Mouse (Mus musculus) heart, embryonic 10.5 days (tissue): Measurements from ENCODE around the gene Gtf2h4. TPM values are rescaled to one million over a fixed set of nuclear protein-coding genes. Genes with fewer than 3 reads are reported as not detected.

Source experiments
- DNase-seq: peaks from one replicate; pipeline ENCODE4 v3.0.0-alpha.2; 2017; ENCODE audit warnings: low spot score
- H3K27ac ChIP-seq: fragments of 300-500 bp; sonication (generic); 2 replicates; pipeline ENCODE4 v1.5.1; 2016; ENCODE audit warnings: mild to moderate bottlenecking
- H3K27me3 ChIP-seq: fragments of 300-500 bp; sonication (generic); 2 replicates; pipeline ENCODE4 v1.6.1; 2016; ENCODE audit warnings: mild to moderate bottlenecking; ENCODE audit not compliant: poor library complexity, insufficient read depth, severe bottlenecking
- H3K36me3 ChIP-seq: fragments of 300-500 bp; sonication (generic); 2 replicates; pipeline ENCODE4 v1.6.1; 2016; ENCODE audit warnings: mild to moderate bottlenecking, moderate library complexity
- H3K4me1 ChIP-seq: fragments of 300-500 bp; sonication (generic); 2 replicates; pipeline ENCODE4 v1.6.1; 2016; ENCODE audit warnings: mild to moderate bottlenecking
- H3K4me3 ChIP-seq: fragments of 300-500 bp; sonication (generic); 2 replicates; pipeline ENCODE4 v1.5.1; 2016; ENCODE audit warnings: mild to moderate bottlenecking, moderate library complexity
- H3K9me3 ChIP-seq: fragments of 300-500 bp; sonication (generic); 2 replicates; pipeline ENCODE4 v1.6.1; 2016; ENCODE audit warnings: mild to moderate bottlenecking, moderate library complexity
- WGBS: fragments of 180-500 bp; shearing (Covaris S2); methylation state at CpG from one replicate; pipeline ENCODE4 v1.1.7; 2016; 5-methylcytosine and 5-hydroxymethylcytosine counted together
- polyA plus RNA-seq: library from polyadenylated mRNA; unstranded; fragments of >200 nt; fragmentation: Nextera tagmentation; extraction: Ambion mirVana; gene quantifications from 2 replicates; pipeline ENCODE4 v1.2.1, GENCODE M21; 2016

Gene Gtf2h4
- polyA plus RNA-seq, 1 experiment from 2014 or later: 43.5 TPM

GRCm38 (mm10) chr17:35692368-35692767 is 18.8 kb upstream of the Gtf2h4 start:
- no peak for DNase-seq
- Histone ChIP-seq H3K4me3 (no peak overlapping the region), H3K36me3 (peaks cover 78% of the 10 kb centered on the region), H3K27ac (no peak overlapping the region), H3K27me3 (0 out of 2 replicates have a peak, but pooled peaks cover 4% of the 10 kb centered on the region), H3K4me1 (peaks cover 11% of the 10 kb centered on the region), H3K9me3 (no peaks in the 10 kb centered on the region; the same call in 1 of the 2 replicates)
- 82% methylated on average over 4 of the region's 4 CpGs for WGBS

- DNase-seq: no peak
- Histone ChIP-seq H3K36me3 (peaks cover 84% of the 10 kb centered on the region), H3K9me3 (no peaks in the 10 kb centered on the region; the same call in 1 of the 2 replicates), H3K4me3 (no peak overlapping the region), H3K4me1 (peaks cover 6% of the 10 kb centered on the region), H3K27ac (no peak overlapping the region), H3K27me3 (no peaks in the 10 kb centered on the region)
- 65% methylated on average over 4 of the region's 4 CpGs for WGBS
Measured at GRCm38 (mm10) chr17:35691811-35692210, 18.3 kb upstream of the Gtf2h4 start.

- H3K27me3 ChIP-seq: no peaks in the 10 kb centered on the region
- no peak overlapping the region for H3K4me3 ChIP-seq
- H3K27ac ChIP-seq: no peak overlapping the region
- H3K4me1 ChIP-seq: 0 out of 2 replicates have a peak, but pooled peaks cover 5% of the 10 kb centered on the region
- H3K9me3 ChIP-seq: no peaks in the 10 kb centered on the region
- WGBS: 89% methylated on average over 18 of the region's 18 CpGs
- DNase-seq: no peak
- peaks cover 90% of the 10 kb centered on the region for H3K36me3 ChIP-seq
Measured at GRCm38 (mm10) chr17:35689936-35690645, 16.6 kb upstream of the Gtf2h4 start.

GRCm38 (mm10) chr17:35688347-35689175 is 15.0 kb upstream of the Gtf2h4 start:
- Histone ChIP-seq H3K27ac (no peak overlapping the region), H3K4me3 (no peak overlapping the region), H3K4me1 (0 out of 2 replicates have a peak, but pooled peaks cover 5% of the 10 kb centered on the region), H3K9me3 (no peaks in the 10 kb centered on the region), H3K27me3 (no peaks in the 10 kb centered on the region), H3K36me3 (peaks cover 100% of the 10 kb centered on the region)
- no peak for DNase-seq
- WGBS: 80% methylated on average over 25 of the region's 25 CpGs

GRCm38 (mm10) chr17:35685061-35685460 is 11.5 kb upstream of the Gtf2h4 start:
- WGBS: 73% methylated on average over 9 of the region's 9 CpGs

GRCm38 (mm10) chr17:35681986-35682385 is 8.4 kb upstream of the Gtf2h4 start:
- no peak for DNase-seq
- Histone ChIP-seq H3K27ac (no peak overlapping the region), H3K27me3 (no peaks in the 10 kb centered on the region), H3K4me3 (no peak overlapping the region), H3K36me3 (peaks cover 60% of the 10 kb centered on the region), H3K9me3 (no peaks in the 10 kb centered on the region), H3K4me1 (no peaks in the 10 kb centered on the region)
- WGBS: 78% methylated on average over 13 of the region's 13 CpGs

More at GRCm38 (mm10) chr17:35685061-35685460, 11.5 kb upstream of the Gtf2h4 start:
- H3K27me3 ChIP-seq: no peaks in the 10 kb centered on the region
- H3K27ac ChIP-seq: no peak overlapping the region
- no peaks in the 10 kb centered on the region for H3K9me3 ChIP-seq
- no peaks in the 10 kb centered on the region for H3K4me1 ChIP-seq
- DNase-seq: no peak
- peaks cover 91% of the 10 kb centered on the region for H3K36me3 ChIP-seq
- H3K4me3 ChIP-seq: no peak overlapping the region

GRCm38 (mm10) chr17:35680591-35680990 is 7.1 kb upstream of the Gtf2h4 start:
- H3K36me3 ChIP-seq: peaks cover 46% of the 10 kb centered on the region
- H3K4me1 ChIP-seq: no peaks in the 10 kb centered on the region
- no peak overlapping the region for H3K27ac ChIP-seq
- DNase-seq: no peak
- 48% methylated on average over 6 of the region's 6 CpGs for WGBS
- H3K9me3 ChIP-seq: no peaks in the 10 kb centered on the region
- no peaks in the 10 kb centered on the region for H3K27me3 ChIP-seq
- H3K4me3 ChIP-seq: no peak overlapping the region

GRCm38 (mm10) chr17:35672527-35672926 is 1.0 kb downstream of the Gtf2h4 start:
- Histone ChIP-seq H3K4me1 (peaks cover 11% of the 10 kb centered on the region), H3K9me3 (no peaks in the 10 kb centered on the region), H3K36me3 (peaks cover 26% of the 10 kb centered on the region), H3K4me3 (peak overlapping the region; percentile 89), H3K27me3 (no peaks in the 10 kb centered on the region), H3K27ac (no peak overlapping the region)
- 92% methylated on average over 6 of the region's 6 CpGs for WGBS
- no peak for DNase-seq

- H3K9me3 ChIP-seq: no peaks in the 10 kb centered on the region
- H3K36me3 ChIP-seq: peaks cover 26% of the 10 kb centered on the region
- no peak overlapping the region for H3K4me3 ChIP-seq
- 86% methylated on average over 6 of the region's 6 CpGs for WGBS
- no peak overlapping the region for H3K27ac ChIP-seq
- peaks cover 15% of the 10 kb centered on the region for H3K4me1 ChIP-seq
- no peaks in the 10 kb centered on the region for H3K27me3 ChIP-seq
- no peak for DNase-seq
Measured at GRCm38 (mm10) chr17:35671846-35672245, 1.7 kb downstream of the Gtf2h4 start.

GRCm38 (mm10) chr17:35669731-35670130 is 3.8 kb downstream of the Gtf2h4 start:
- H3K4me1 ChIP-seq: peaks cover 20% of the 10 kb centered on the region
- WGBS: 87% methylated on average over 9 of the region's 9 CpGs
- H3K27me3 ChIP-seq: no peaks in the 10 kb centered on the region
- DNase-seq: no peak
- H3K27ac ChIP-seq: no peak overlapping the region
- H3K9me3 ChIP-seq: no peaks in the 10 kb centered on the region
- H3K4me3 ChIP-seq: no peak overlapping the region
- H3K36me3 ChIP-seq: peaks cover 35% of the 10 kb centered on the region

GRCm38 (mm10) chr17:35667334-35668065 is 6.0 kb downstream of the Gtf2h4 start, which contains the start of gene Vars2:
Vars2 (minus strand) TSS chr17:35667592.
- Histone ChIP-seq H3K36me3 (peaks cover 54% of the 10 kb centered on the region), H3K27ac (peak within 1 kb of the TSS; percentile 93), H3K4me1 (peaks cover 13% of the 10 kb centered on the region), H3K4me3 (peak within 1 kb of the TSS; percentile 76), H3K27me3 (no peaks in the 10 kb centered on the region), H3K9me3 (no peaks in the 10 kb centered on the region)
- under 1% methylated on average over 61 of the region's 61 CpGs for WGBS
- peak; percentile 96 for DNase-seq

GRCm38 (mm10) chr17:35666851-35667256 is 6.7 kb downstream of the Gtf2h4 start:
- Histone ChIP-seq H3K36me3 (peaks cover 57% of the 10 kb centered on the region), H3K27ac (peak overlapping the region; percentile 93), H3K27me3 (no peaks in the 10 kb centered on the region), H3K9me3 (no peaks in the 10 kb centered on the region), H3K4me3 (peak overlapping the region; percentile 76), H3K4me1 (peaks cover 11% of the 10 kb centered on the region)
- peak; percentile 80 for DNase-seq
- WGBS: 5% methylated on average over 13 of the region's 13 CpGs
